In the genomic region with DNA sequence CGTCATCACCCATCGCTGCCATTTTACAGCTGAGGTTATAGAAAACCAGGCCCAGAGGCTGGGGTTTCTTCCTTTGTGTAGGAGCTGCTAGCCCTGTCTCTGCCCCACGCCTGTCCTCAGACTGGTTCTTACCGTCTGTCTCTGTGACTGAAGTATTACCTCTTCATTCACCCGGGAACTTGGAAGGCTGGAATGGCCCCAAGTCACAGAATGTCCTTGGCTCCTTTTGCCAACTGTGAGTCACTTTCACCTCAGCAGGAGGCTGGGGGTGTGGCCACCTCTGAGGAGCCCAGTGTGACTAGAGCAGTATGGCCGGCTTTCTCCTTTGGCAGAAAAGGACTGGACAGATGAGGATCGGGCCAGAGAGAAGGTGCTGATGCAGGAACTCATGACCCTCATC, we compare ENCODE assay signal across 10 mouse cellular contexts. TPM values are rescaled to one million over a fixed set of nuclear protein-coding genes. Genes with fewer than 3 reads are reported as not detected.
DNase-seq lines count a peak whose midpoint lies in the region; ATAC-seq and TF ChIP-seq lines count a peak whose summit lies in the region.
"Had no signal": no experiment of that assay in that cellular context is flagged by ENCODE, and none has a peak within 500 bp of the region (broad histone marks: within the 10 kb centered on the region; RNA-seq: fewer than 3 reads in every experiment).

No protein-coding gene starts in this region.

- peaks cover 51% of the 10 kb centered on the region for H3K36me3 ChIP-seq in hindbrain, postnatal 0 days (ENCODE audit: insufficient read depth, low read length)
- H3K36me3 ChIP-seq in hindbrain, embryonic 16.5 days (ENCODE audit: control insufficient read depth, insufficient read depth, low read length): peaks cover 41% of the 10 kb centered on the region
- H3K36me3 ChIP-seq in midbrain, embryonic 16.5 days (ENCODE audit: control insufficient read depth, insufficient read depth, low read length): peaks cover 50% of the 10 kb centered on the region
- H3K36me3 ChIP-seq in forebrain, embryonic 13.5 days (ENCODE audit: poor library complexity, severe bottlenecking): peaks cover 69% of the 10 kb centered on the region

- H3K9me3 ChIP-seq in hindbrain, postnatal 0 days (ENCODE audit: low read length): no peaks in the 10 kb centered on the region
- H3K9me3 ChIP-seq in hindbrain, embryonic 16.5 days (ENCODE audit: control insufficient read depth, low read length): no peaks in the 10 kb centered on the region; the same call in 1 of the 2 replicates
- no peaks in the 10 kb centered on the region for H3K9me3 ChIP-seq in midbrain, embryonic 16.5 days (replicated peaks; ENCODE audit: control insufficient read depth, low read length, poor library complexity, severe bottlenecking)
- no peaks in the 10 kb centered on the region for H3K9me3 ChIP-seq in forebrain, embryonic 13.5 days (replicated peaks)
- H3K9me3 ChIP-seq: embryonic facial prominence, embryonic 12.5 days had no signal

- no peaks in the 10 kb centered on the region for H3K27me3 ChIP-seq in hindbrain, postnatal 0 days (ENCODE audit: insufficient read depth, low read length)
- no peaks in the 10 kb centered on the region for H3K27me3 ChIP-seq in hindbrain, embryonic 16.5 days (replicated peaks; ENCODE audit: control insufficient read depth, insufficient read depth, low read length)
- H3K27me3 ChIP-seq in midbrain, embryonic 16.5 days (ENCODE audit: control insufficient read depth, insufficient read depth, low read depth, low read length): no peaks in the 10 kb centered on the region
- H3K27me3 ChIP-seq in forebrain, embryonic 13.5 days: no peaks in the 10 kb centered on the region
- H3K27me3 ChIP-seq: embryonic facial prominence, embryonic 12.5 days; limb, embryonic 13.5 days had no signal

- ATAC-seq in hindbrain, postnatal 0 days: no peak
- no peak for ATAC-seq in hindbrain, embryonic 16.5 days
- no peak for ATAC-seq in midbrain, embryonic 16.5 days
- no peak for ATAC-seq in forebrain, embryonic 13.5 days

- no peak overlapping the region for H3K4me2 ChIP-seq in hindbrain, postnatal 0 days (ENCODE audit: low read depth, low read length)
- no peak overlapping the region for H3K4me2 ChIP-seq in hindbrain, embryonic 16.5 days (ENCODE audit: low read length)
- H3K4me2 ChIP-seq in midbrain, embryonic 16.5 days (ENCODE audit: low read length): no peak overlapping the region
- no peak overlapping the region for H3K4me2 ChIP-seq in forebrain, embryonic 13.5 days
- H3K4me2 ChIP-seq: embryonic facial prominence, embryonic 12.5 days; limb, embryonic 13.5 days had no signal

- H3K9ac ChIP-seq in hindbrain, postnatal 0 days (replicated peaks; ENCODE audit: low read length): no peak overlapping the region
- H3K9ac ChIP-seq in hindbrain, embryonic 16.5 days (ENCODE audit: low read depth, low read length): no peak overlapping the region
- no peak overlapping the region for H3K9ac ChIP-seq in midbrain, embryonic 16.5 days (ENCODE audit: low read depth, low read length)
- H3K9ac ChIP-seq in forebrain, embryonic 13.5 days: no peak overlapping the region
- H3K9ac ChIP-seq: embryonic facial prominence, embryonic 12.5 days; limb, embryonic 13.5 days had no signal

- no peak overlapping the region for H3K4me3 ChIP-seq in hindbrain, postnatal 0 days (ENCODE audit: low read length)
- no peak overlapping the region for H3K4me3 ChIP-seq in hindbrain, embryonic 16.5 days (ENCODE audit: low read length)
- no peak overlapping the region for H3K4me3 ChIP-seq in midbrain, embryonic 16.5 days (ENCODE audit: low read depth, low read length)
- no peak overlapping the region for H3K4me3 ChIP-seq in forebrain, embryonic 13.5 days
- H3K4me3 ChIP-seq: embryonic facial prominence, embryonic 12.5 days; limb, embryonic 13.5 days had no signal

- peak; percentile 38 for DNase-seq in hindbrain, postnatal 0 days (ENCODE audit: low spot score)
- peak; percentile 86 to 93 for DNase-seq in cerebellum, adult 18-20 months
- peak; percentile 67 for DNase-seq in heart, postnatal 25 days (ENCODE audit: low spot score)
- DNase-seq in skeletal muscle tissue, adult 2 months (ENCODE audit: low read depth, low spot score): peak; percentile 93
- no peak for DNase-seq in layer of hippocampus, adult 9-10 months (ENCODE audit: low spot score)

- H3K27ac ChIP-seq in hindbrain, postnatal 0 days: no peak overlapping the region
- H3K27ac ChIP-seq in hindbrain, embryonic 16.5 days (ENCODE audit: low read depth, low read length): no peak overlapping the region
- H3K27ac ChIP-seq in midbrain, embryonic 16.5 days (ENCODE audit: low read length): no peak overlapping the region
- no peak overlapping the region for H3K27ac ChIP-seq in forebrain, embryonic 13.5 days
- H3K27ac ChIP-seq: embryonic facial prominence, embryonic 12.5 days; limb, embryonic 13.5 days had no signal

- no peaks in the 10 kb centered on the region for H3K4me1 ChIP-seq in hindbrain, postnatal 0 days (ENCODE audit: insufficient read depth, low read length)
- H3K4me1 ChIP-seq in hindbrain, embryonic 16.5 days (ENCODE audit: control insufficient read depth, insufficient read depth, low read depth, low read length): no peaks in the 10 kb centered on the region
- H3K4me1 ChIP-seq in midbrain, embryonic 16.5 days (ENCODE audit: control insufficient read depth, insufficient read depth, low read length): no peaks in the 10 kb centered on the region
- no peaks in the 10 kb centered on the region for H3K4me1 ChIP-seq in forebrain, embryonic 13.5 days
- H3K4me1 ChIP-seq: embryonic facial prominence, embryonic 12.5 days had no signal

- intact Hi-C loops in heart, postnatal 25 days (cut with DNase I): no loop called here

- WGBS in hindbrain, postnatal 0 days: 57% methylated on average over 7 of the region's 7 CpGs
- 68% methylated on average over 7 of the region's 7 CpGs for WGBS in hindbrain, embryonic 16.5 days
- 79% methylated on average over 7 of the region's 7 CpGs for WGBS in midbrain, embryonic 16.5 days
- WGBS in forebrain, embryonic 13.5 days: 77% methylated on average over 7 of the region's 7 CpGs

- TF ChIP-seq CTCF in hindbrain, postnatal 0 days (IDR thresholded peaks at IDR 0.05; ENCODE audit: low read depth): no peak

RNA-seq across cellular contexts. Expression of gene Polr2f, which starts 9.4 kb away (rescaled TPM):
- total RNA-seq in hindbrain, postnatal 0 days (2014; rRNA removed): 49.9 and 50.1 TPM in 2 replicates
- 326 and 334 TPM in 2 replicates for polyA plus RNA-seq in hindbrain, postnatal 0 days (2015; fragmentation: Nextera tagmentation; extraction: Ambion mirVana)
- 258 and 285 TPM in 2 replicates for polyA plus RNA-seq in hindbrain, embryonic 16.5 days (2015; fragmentation: Nextera tagmentation; extraction: Ambion mirVana)
- 100 to 1,000 TPM; 132 TPM for total RNA-seq in heart, postnatal 25 days (2021)
- polyA plus RNA-seq in midbrain, embryonic 16.5 days (2015; fragmentation: Nextera tagmentation; extraction: Ambion mirVana): 266 and 286 TPM in 2 replicates
- 300 and 353 TPM in 2 replicates for polyA plus RNA-seq in forebrain, embryonic 13.5 days (2015; fragmentation: Nextera tagmentation; extraction: Ambion mirVana)

RNA-seq across cellular contexts. Expression of gene 1700088E04Rik, which starts 9.6 kb away (rescaled TPM):
- total RNA-seq in hindbrain, postnatal 0 days (2014; rRNA removed): 6.0 and 10.1 TPM in 2 replicates
- polyA plus RNA-seq in hindbrain, postnatal 0 days (2015; fragmentation: Nextera tagmentation; extraction: Ambion mirVana): 18.0 and 21.4 TPM in 2 replicates
- polyA plus RNA-seq in hindbrain, embryonic 16.5 days (2015; fragmentation: Nextera tagmentation; extraction: Ambion mirVana): 18.0 and 20.2 TPM in 2 replicates
- 1 to 10 TPM; 1.6 to 1.7 TPM for total RNA-seq in heart, postnatal 25 days (2021)
- polyA plus RNA-seq in midbrain, embryonic 16.5 days (2015; fragmentation: Nextera tagmentation; extraction: Ambion mirVana): 18.8 and 19.1 TPM in 2 replicates
- 12.1 and 13.7 TPM in 2 replicates for polyA plus RNA-seq in forebrain, embryonic 13.5 days (2015; fragmentation: Nextera tagmentation; extraction: Ambion mirVana)

RNA-seq across cellular contexts. Expression of gene Micall1, which starts 22.7 kb away (rescaled TPM):
- total RNA-seq in hindbrain, postnatal 0 days (2014; rRNA removed): 28.1 and 36.4 TPM in 2 replicates
- polyA plus RNA-seq in hindbrain, postnatal 0 days (2015; fragmentation: Nextera tagmentation; extraction: Ambion mirVana): 8.0 and 9.5 TPM in 2 replicates
- polyA plus RNA-seq in hindbrain, embryonic 16.5 days (2015; fragmentation: Nextera tagmentation; extraction: Ambion mirVana): 11.6 and 13.9 TPM in 2 replicates
- total RNA-seq in heart, postnatal 25 days (2021): 10 to 100 TPM; 51.9 to 57.7 TPM
- polyA plus RNA-seq in midbrain, embryonic 16.5 days (2015; fragmentation: Nextera tagmentation; extraction: Ambion mirVana): 12.0 and 12.7 TPM in 2 replicates
- 5.4 and 6.5 TPM in 2 replicates for polyA plus RNA-seq in forebrain, embryonic 13.5 days (2015; fragmentation: Nextera tagmentation; extraction: Ambion mirVana)

RNA-seq across cellular contexts. Expression of gene Sox10, which starts 33.6 kb away (rescaled TPM):
- 36.2 and 40.3 TPM in 2 replicates for total RNA-seq in hindbrain, postnatal 0 days (2014; rRNA removed)
- polyA plus RNA-seq in hindbrain, postnatal 0 days (2015; fragmentation: Nextera tagmentation; extraction: Ambion mirVana): 14.2 and 15.2 TPM in 2 replicates
- polyA plus RNA-seq in hindbrain, embryonic 16.5 days (2015; fragmentation: Nextera tagmentation; extraction: Ambion mirVana): 9.0 and 9.5 TPM in 2 replicates
- 1 to 10 TPM in 1 of 2 experiments, under 1 TPM in 1; 0.92 to 1.3 TPM for total RNA-seq in heart, postnatal 25 days (2021)
- polyA plus RNA-seq in midbrain, embryonic 16.5 days (2015; fragmentation: Nextera tagmentation; extraction: Ambion mirVana): 3.0 and 3.8 TPM in 2 replicates
- polyA plus RNA-seq in forebrain, embryonic 13.5 days (2015; fragmentation: Nextera tagmentation; extraction: Ambion mirVana): 0.45 and 0.49 TPM in 2 replicates

RNA-seq across cellular contexts. Expression of gene Eif3l, which starts 56.5 kb away (rescaled TPM):
- total RNA-seq in hindbrain, postnatal 0 days (2014; rRNA removed): 221 and 229 TPM in 2 replicates
- 163 and 164 TPM in 2 replicates for polyA plus RNA-seq in hindbrain, postnatal 0 days (2015; fragmentation: Nextera tagmentation; extraction: Ambion mirVana)
- 174 and 177 TPM in 2 replicates for polyA plus RNA-seq in hindbrain, embryonic 16.5 days (2015; fragmentation: Nextera tagmentation; extraction: Ambion mirVana)
- total RNA-seq in heart, postnatal 25 days (2021): 10 to 100 TPM; 68.9 to 71.5 TPM
- polyA plus RNA-seq in midbrain, embryonic 16.5 days (2015; fragmentation: Nextera tagmentation; extraction: Ambion mirVana): 165 TPM in 2 replicates
- 207 and 215 TPM in 2 replicates for polyA plus RNA-seq in forebrain, embryonic 13.5 days (2015; fragmentation: Nextera tagmentation; extraction: Ambion mirVana)
